Mouse (Mus musculus): ENCODE data around the gene Rpl24. TPM values are rescaled to one million over a fixed set of nuclear protein-coding genes. Genes with fewer than 3 reads are reported as not detected.

Gene Rpl24
- total and polyA plus RNA-seq, 2 experiments from 2014 or later, result 488 to 617 TPM

- no peak for ATAC-seq (ENCODE audit: insufficient read depth, low read depth)
- no peaks in the 10 kb centered on the region for H3K9me3 ChIP-seq (replicated peaks; ENCODE audit: control insufficient read depth, low read length)
- no peak overlapping the region for H3K4me2 ChIP-seq (ENCODE audit: low read depth, low read length)
- no peaks in the 10 kb centered on the region for H3K27me3 ChIP-seq (ENCODE audit: control insufficient read depth, insufficient read depth, low read length)
- DNase-seq (ENCODE audit: low spot score), result peak; percentile 45
- H3K4me3 ChIP-seq (ENCODE audit: low read depth, low read length), result no peak overlapping the region
- WGBS, result 56% methylated on average over 4 of the region's 4 CpGs
- peaks cover 10% of the 10 kb centered on the region; the same call in 1 of the 2 replicates for H3K36me3 ChIP-seq (replicated peaks; ENCODE audit: control insufficient read depth, insufficient read depth, low read length)
- no peak overlapping the region for H3K27ac ChIP-seq (ENCODE audit: low read depth)
- H3K4me1 ChIP-seq (ENCODE audit: control insufficient read depth, insufficient read depth), result peaks cover 3% of the 10 kb centered on the region; the same call in 1 of the 2 replicates
- TF ChIP-seq EP300 (IDR thresholded peaks at IDR 0.05; ENCODE audit: low read depth) (no peak), CTCF (IDR thresholded peaks at IDR 0.05; ENCODE audit: low read depth) (peak; percentile 49)
- H3K9ac ChIP-seq (replicated peaks; ENCODE audit: low read depth, low read length), result no peak overlapping the region
Observed at GRCm38 (mm10) chr16:55964126-55964949, 1.7 kb upstream of the Rpl24 start.

DNA sequence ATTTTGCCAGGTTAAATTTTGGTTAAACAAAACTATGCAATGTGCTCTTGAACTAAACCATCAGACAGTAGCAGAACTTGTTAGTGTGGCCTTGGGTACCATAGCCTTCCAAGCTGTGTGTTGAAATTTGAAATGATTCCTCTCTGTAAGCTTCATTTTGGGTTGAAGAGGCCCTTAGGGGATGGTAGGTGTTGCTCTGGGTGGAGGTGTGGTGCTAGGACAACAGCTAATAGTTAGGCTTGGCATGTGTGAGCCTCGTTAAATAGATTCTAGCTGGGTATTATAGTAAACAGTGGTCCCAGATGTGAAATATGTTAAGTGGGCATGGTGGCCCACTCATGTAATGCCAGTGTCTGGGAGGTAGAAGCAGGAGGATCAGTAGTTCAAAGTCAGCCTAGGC is 1.1 kb downstream of the Rpl24 start:
- Histone ChIP-seq H3K27me3 (ENCODE audit: control insufficient read depth, insufficient read depth, low read length) (no peaks in the 10 kb centered on the region), H3K4me3 (ENCODE audit: low read depth, low read length) (peak overlapping the region; percentile 94), H3K4me2 (ENCODE audit: low read depth, low read length) (peak overlapping the region; percentile 72), H3K9me3 (replicated peaks; ENCODE audit: control insufficient read depth, low read length) (no peaks in the 10 kb centered on the region), H3K36me3 (replicated peaks; ENCODE audit: control insufficient read depth, insufficient read depth, low read length) (peaks cover 39% of the 10 kb centered on the region), H3K9ac (replicated peaks; ENCODE audit: low read depth, low read length) (peak overlapping the region; percentile 97), H3K4me1 (ENCODE audit: control insufficient read depth, insufficient read depth) (peaks cover 3% of the 10 kb centered on the region; the same call in 1 of the 2 replicates), H3K27ac (ENCODE audit: low read depth) (peak overlapping the region; percentile 96)
- ATAC-seq (ENCODE audit: insufficient read depth, low read depth) (no peak), DNase-seq (ENCODE audit: low spot score) (no peak)
- 19% methylated on average over 1 of the region's 1 CpGs for WGBS
- no peak for TF ChIP-seq CTCF (IDR thresholded peaks at IDR 0.05; ENCODE audit: low read depth)
- no peak for TF ChIP-seq EP300 (IDR thresholded peaks at IDR 0.05; ENCODE audit: low read depth)

DNA sequence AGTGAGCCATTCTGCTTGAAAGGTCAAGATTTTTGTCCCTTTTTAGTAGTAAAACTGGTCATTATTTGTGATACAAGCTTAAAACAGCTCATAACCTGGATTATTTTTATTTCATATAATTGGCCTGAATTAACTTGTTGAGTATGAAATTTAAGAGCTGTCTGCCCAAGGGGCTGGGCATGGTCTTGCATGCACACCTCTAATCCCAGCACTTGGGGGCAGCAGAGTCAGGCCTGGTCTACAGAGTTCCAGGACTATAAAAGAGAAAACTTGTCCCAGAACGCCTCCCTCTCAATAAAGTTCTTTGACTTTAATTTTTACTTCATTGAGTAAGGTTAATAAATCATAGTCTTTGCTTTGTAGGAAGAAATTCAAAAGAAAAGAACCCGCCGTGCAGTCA is 3.1 kb downstream of the Rpl24 start:
- peaks cover 44% of the 10 kb centered on the region for H3K36me3 ChIP-seq (replicated peaks; ENCODE audit: control insufficient read depth, insufficient read depth, low read length)
- TF ChIP-seq EP300 (IDR thresholded peaks at IDR 0.05; ENCODE audit: low read depth) (no peak), CTCF (IDR thresholded peaks at IDR 0.05; ENCODE audit: low read depth) (peak; percentile 63)
- ATAC-seq (ENCODE audit: insufficient read depth, low read depth) (no peak), DNase-seq (ENCODE audit: low spot score) (peak; percentile 65)
- no peaks in the 10 kb centered on the region for H3K9me3 ChIP-seq (replicated peaks; ENCODE audit: control insufficient read depth, low read length)
- H3K27ac ChIP-seq (ENCODE audit: low read depth), result no peak overlapping the region
- no peak overlapping the region for H3K4me2 ChIP-seq (ENCODE audit: low read depth, low read length)
- H3K9ac ChIP-seq (replicated peaks; ENCODE audit: low read depth, low read length), result no peak overlapping the region
- H3K4me3 ChIP-seq (ENCODE audit: low read depth, low read length), result no peak overlapping the region
- H3K27me3 ChIP-seq (ENCODE audit: control insufficient read depth, insufficient read depth, low read length), result no peaks in the 10 kb centered on the region
- 80% methylated on average over 3 of the region's 3 CpGs for WGBS
- H3K4me1 ChIP-seq (ENCODE audit: control insufficient read depth, insufficient read depth), result peaks cover 3% of the 10 kb centered on the region; the same call in 1 of the 2 replicates

GRCm38 (mm10) chr16:55970416-55970815 is 4.3 kb downstream of the Rpl24 start:
- H3K9ac ChIP-seq (replicated peaks; ENCODE audit: low read depth, low read length), result no peak overlapping the region
- peaks cover 6% of the 10 kb centered on the region; the same call in 1 of the 2 replicates for H3K4me1 ChIP-seq (ENCODE audit: control insufficient read depth, insufficient read depth)
- DNase-seq (ENCODE audit: low spot score), result no peak
- no peaks in the 10 kb centered on the region for H3K9me3 ChIP-seq (replicated peaks; ENCODE audit: control insufficient read depth, low read length)
- TF ChIP-seq EP300 (IDR thresholded peaks at IDR 0.05; ENCODE audit: low read depth) (no peak), CTCF (IDR thresholded peaks at IDR 0.05; ENCODE audit: low read depth) (no peak)
- 93% methylated on average over 5 of the region's 5 CpGs for WGBS
- H3K36me3 ChIP-seq (replicated peaks; ENCODE audit: control insufficient read depth, insufficient read depth, low read length), result peaks cover 44% of the 10 kb centered on the region
- no peak for ATAC-seq (ENCODE audit: insufficient read depth, low read depth)
- no peak overlapping the region for H3K4me3 ChIP-seq (ENCODE audit: low read depth, low read length)
- H3K27me3 ChIP-seq (ENCODE audit: control insufficient read depth, insufficient read depth, low read length), result no peaks in the 10 kb centered on the region
- H3K4me2 ChIP-seq (ENCODE audit: low read depth, low read length), result no peak overlapping the region
- H3K27ac ChIP-seq (ENCODE audit: low read depth), result no peak overlapping the region

- peaks cover 8% of the 10 kb centered on the region; the same call in 1 of the 2 replicates for H3K4me1 ChIP-seq (ENCODE audit: control insufficient read depth, insufficient read depth)
- H3K4me2 ChIP-seq (ENCODE audit: low read depth, low read length), result no peak overlapping the region
Observed at GRCm38 (mm10) chr16:55971735-55972615, 5.9 kb downstream of the Rpl24 start.

More at GRCm38 (mm10) chr16:55971735-55972615, 5.9 kb downstream of the Rpl24 start:
- Histone ChIP-seq H3K27me3 (ENCODE audit: control insufficient read depth, insufficient read depth, low read length) (no peaks in the 10 kb centered on the region), H3K4me3 (ENCODE audit: low read depth, low read length) (no peak overlapping the region), H3K9me3 (replicated peaks; ENCODE audit: control insufficient read depth, low read length) (no peaks in the 10 kb centered on the region), H3K27ac (ENCODE audit: low read depth) (no peak overlapping the region), H3K36me3 (replicated peaks; ENCODE audit: control insufficient read depth, insufficient read depth, low read length) (peaks cover 44% of the 10 kb centered on the region), H3K9ac (replicated peaks; ENCODE audit: low read depth, low read length) (no peak overlapping the region)
- TF ChIP-seq EP300 (IDR thresholded peaks at IDR 0.05; ENCODE audit: low read depth) (no peak), CTCF (IDR thresholded peaks at IDR 0.05; ENCODE audit: low read depth) (no peak)
- WGBS, result 74% methylated on average over 6 of the region's 6 CpGs
- no peak for DNase-seq (ENCODE audit: low spot score)
- ATAC-seq (ENCODE audit: insufficient read depth, low read depth), result no peak
